Mouse (Mus musculus) heart, postnatal 36 days (tissue): Measurements from ENCODE around the gene Vps8. TPM values are rescaled to one million over a fixed set of nuclear protein-coding genes. Genes with fewer than 3 reads are reported as not detected.
"Not testable (repeated sequence)": the region's sequence is repeated elsewhere in the genome, so short reads cannot be mapped to it uniquely, and the experiment has no call there.

Source experiments
- DNase-seq, 2 experiments: peaks; one replicate each; pipeline ENCODE4 v3.0.0; 2021 to 2022
- intact Hi-C: fragments of 180-260 bp; cut with DNase I; formaldehyde crosslinking; loops from one replicate; pipeline ENCODE4 v1.15.1; 2025
- total RNA-seq, 2 experiments: library from RNA; stranded (reverse); gene quantifications; 2 replicates each; pipeline ENCODE4 v1.2.3; 2021

The Vps8 gene
- total RNA-seq, 2 experiments from 2014 or later: 19.9 to 27.9 TPM

GRCm38 (mm10) chr16:21645915-21646314 is 223.0 kb downstream of the Vps8 start:
- DNase-seq: peak in 1 of 2 experiments; percentile 32
- intact Hi-C loops: no loop called here

GRCm38 (mm10) chr16:21646496-21646895 is 223.6 kb downstream of the Vps8 start:
- DNase-seq: no peak
- intact Hi-C loops: no loop called here

- intact Hi-C loops: no loop called here
- no peak for DNase-seq
Observed at GRCm38 (mm10) chr16:21648800-21649199, 225.9 kb downstream of the Vps8 start.

GRCm38 (mm10) chr16:21650289-21650688 is 227.4 kb downstream of the Vps8 start:
- intact Hi-C loops: no loop called here

GRCm38 (mm10) chr16:21651161-21651560 is 228.2 kb downstream of the Vps8 start:
- intact Hi-C loops: no loop called here
- DNase-seq: no peak

More at GRCm38 (mm10) chr16:21650289-21650688, 227.4 kb downstream of the Vps8 start:
- no peak for DNase-seq

GRCm38 (mm10) chr16:21653151-21653550 is 230.2 kb downstream of the Vps8 start:
- no peak for DNase-seq
- intact Hi-C loops: no loop called here

GRCm38 (mm10) chr16:21654384-21654783 is 231.5 kb downstream of the Vps8 start:
- DNase-seq: no peak
- intact Hi-C loops: loop anchor here (2.0 kb wide), 1 partner anchor 40 kb away; the partner anchor contains the start of gene 2510009E07Rik

- peak in 1 of 2 experiments; percentile 27 for DNase-seq
- intact Hi-C loops: loop anchor here (2.0 kb wide), 1 partner anchor 40 kb away; the partner anchor contains the start of gene 2510009E07Rik
Observed at GRCm38 (mm10) chr16:21655291-21655690, 232.4 kb downstream of the Vps8 start.

GRCm38 (mm10) chr16:21655961-21656360 is 233.0 kb downstream of the Vps8 start:
- DNase-seq: no peak
- intact Hi-C loops: loop anchor here (2.0 kb wide), 1 partner anchor 39 kb away; the partner anchor contains the start of gene 2510009E07Rik

GRCm38 (mm10) chr16:21664633-21665363 is 241.9 kb downstream of the Vps8 start:
- DNase-seq: no peak
- intact Hi-C loops: no loop called here

GRCm38 (mm10) chr16:21665423-21665986 is 242.6 kb downstream of the Vps8 start:
- no peak for DNase-seq
- intact Hi-C loops: no loop called here

GRCm38 (mm10) chr16:21671878-21672277 is 249.0 kb downstream of the Vps8 start:
- intact Hi-C loops: no loop called here
- no peak for DNase-seq

GRCm38 (mm10) chr16:21673046-21673445 is 250.1 kb downstream of the Vps8 start:
- intact Hi-C loops, DNase-seq: not testable (repeated sequence)

- DNase-seq, intact Hi-C loops: not testable (repeated sequence)
Observed at GRCm38 (mm10) chr16:21673651-21674050, 250.7 kb downstream of the Vps8 start.

- intact Hi-C loops: no loop called here
- no peak for DNase-seq
Observed at GRCm38 (mm10) chr16:21676791-21677190, 253.9 kb downstream of the Vps8 start.

- intact Hi-C loops: no loop called here
- no peak for DNase-seq
Observed at GRCm38 (mm10) chr16:21687406-21687805, 264.5 kb downstream of the Vps8 start.

- intact Hi-C loops: no loop called here
- DNase-seq: no peak
Observed at GRCm38 (mm10) chr16:21689141-21689540, 266.2 kb downstream of the Vps8 start.

- no peak for DNase-seq
- intact Hi-C loops: no loop called here
Observed at GRCm38 (mm10) chr16:21690216-21690755, 267.4 kb downstream of the Vps8 start.

GRCm38 (mm10) chr16:21693981-21694462 is 271.1 kb downstream of the Vps8 start:
- peak; percentile 63 to 80 for DNase-seq
- intact Hi-C loops: loop anchor here (1.0 to 2.0 kb wide), 2 partner anchors 39 to 53 kb away; no protein-coding TSS in a partner anchor
